Mouse (Mus musculus): ENCODE data around the gene Ndfip2. TPM values are rescaled to one million over a fixed set of nuclear protein-coding genes. Genes with fewer than 3 reads are reported as not detected.

Ndfip2 gene
- polyA plus RNA-seq, 1 experiment from 2014 or later = 134 TPM

- Histone ChIP-seq H3K27ac (no peak overlapping the region), H3K4me2 (replicated peaks) (no peak overlapping the region), H3K36me3 (replicated peaks; ENCODE audit: control insufficient read depth, insufficient read depth) (no peaks in the 10 kb centered on the region), H3K4me3 (replicated peaks; ENCODE audit: low read length) (no peak overlapping the region), H3K27me3 (ENCODE audit: control insufficient read depth, insufficient read depth, low read length) (no peaks in the 10 kb centered on the region), H3K9ac (no peak overlapping the region), H3K4me1 (replicated peaks; ENCODE audit: control insufficient read depth, insufficient read depth, low read length) (no peaks in the 10 kb centered on the region; the same call in 1 of the 2 replicates), H3K9me3 (ENCODE audit: control insufficient read depth, low read length) (0 out of 2 replicates have a peak, but pooled peaks cover 4% of the 10 kb centered on the region)
- 67% methylated on average over 5 of the region's 5 CpGs for WGBS
- no peak for ATAC-seq (ENCODE audit: low FRiP score)
- no peak for DNase-seq (ENCODE audit: low spot score)
Observed at GRCm38 (mm10) chr14:105322829-105323228, 64.5 kb downstream of the Ndfip2 start.

GRCm38 (mm10) chr14:105323448-105323847 lies 65.1 kb downstream of the Ndfip2 start:
- H3K36me3 ChIP-seq (replicated peaks; ENCODE audit: control insufficient read depth, insufficient read depth) = no peaks in the 10 kb centered on the region
- DNase-seq (ENCODE audit: low spot score) = no peak
- peaks cover 4% of the 10 kb centered on the region for H3K4me1 ChIP-seq (replicated peaks; ENCODE audit: control insufficient read depth, insufficient read depth, low read length)
- no peak for ATAC-seq (ENCODE audit: low FRiP score)
- no peak overlapping the region for H3K4me2 ChIP-seq (replicated peaks)
- 0 out of 2 replicates have a peak, but pooled peaks cover 4% of the 10 kb centered on the region for H3K9me3 ChIP-seq (ENCODE audit: control insufficient read depth, low read length)
- H3K9ac ChIP-seq = no peak overlapping the region
- 88% methylated on average over 9 of the region's 9 CpGs for WGBS
- no peaks in the 10 kb centered on the region for H3K27me3 ChIP-seq (ENCODE audit: control insufficient read depth, insufficient read depth, low read length)
- no peak overlapping the region for H3K4me3 ChIP-seq (replicated peaks; ENCODE audit: low read length)
- H3K27ac ChIP-seq = no peak overlapping the region

- no peak overlapping the region; the same call in 1 of the 2 replicates for H3K4me3 ChIP-seq (replicated peaks; ENCODE audit: low read length)
- H3K36me3 ChIP-seq (replicated peaks; ENCODE audit: control insufficient read depth, insufficient read depth) = no peaks in the 10 kb centered on the region
- peak overlapping the region; percentile 79 for H3K27ac ChIP-seq
- H3K9me3 ChIP-seq (ENCODE audit: control insufficient read depth, low read length) = 0 out of 2 replicates have a peak, but pooled peaks cover 4% of the 10 kb centered on the region
- H3K9ac ChIP-seq = peak overlapping the region; percentile 44
- ATAC-seq (ENCODE audit: low FRiP score) = peak; percentile 82
- peak; percentile 82 for DNase-seq (ENCODE audit: low spot score)
- peak overlapping the region; percentile 47 for H3K4me2 ChIP-seq (replicated peaks)
- peaks cover 9% of the 10 kb centered on the region for H3K4me1 ChIP-seq (replicated peaks; ENCODE audit: control insufficient read depth, insufficient read depth, low read length)
- WGBS = 20% methylated on average over 13 of the region's 13 CpGs
- no peaks in the 10 kb centered on the region for H3K27me3 ChIP-seq (ENCODE audit: control insufficient read depth, insufficient read depth, low read length)
Observed at GRCm38 (mm10) chr14:105328397-105329302, 70.3 kb downstream of the Ndfip2 start.

GRCm38 (mm10) chr14:105333475-105334094 lies 75.2 kb downstream of the Ndfip2 start:
- H3K4me3 ChIP-seq (replicated peaks; ENCODE audit: low read length) = peak overlapping the region; percentile 32
- peak overlapping the region; percentile 49 for H3K4me2 ChIP-seq (replicated peaks)
- H3K27me3 ChIP-seq (ENCODE audit: control insufficient read depth, insufficient read depth, low read length) = no peaks in the 10 kb centered on the region
- 39% methylated on average over 16 of the region's 16 CpGs for WGBS
- peak overlapping the region; percentile 56 for H3K27ac ChIP-seq
- ATAC-seq (ENCODE audit: low FRiP score) = peak; percentile 46; the same call in 1 of the 2 replicates
- no peaks in the 10 kb centered on the region for H3K36me3 ChIP-seq (replicated peaks; ENCODE audit: control insufficient read depth, insufficient read depth)
- peaks cover 5% of the 10 kb centered on the region; the same call in 1 of the 2 replicates for H3K4me1 ChIP-seq (replicated peaks; ENCODE audit: control insufficient read depth, insufficient read depth, low read length)
- peak; percentile 60 for DNase-seq (ENCODE audit: low spot score)
- H3K9ac ChIP-seq = peak overlapping the region; percentile 60
- no peaks in the 10 kb centered on the region for H3K9me3 ChIP-seq (ENCODE audit: control insufficient read depth, low read length)

- Histone ChIP-seq H3K36me3 (replicated peaks; ENCODE audit: control insufficient read depth, insufficient read depth) (no peaks in the 10 kb centered on the region), H3K27ac (no peak overlapping the region), H3K9me3 (ENCODE audit: control insufficient read depth, low read length) (no peaks in the 10 kb centered on the region), H3K4me1 (replicated peaks; ENCODE audit: control insufficient read depth, insufficient read depth, low read length) (no peaks in the 10 kb centered on the region), H3K4me3 (replicated peaks; ENCODE audit: low read length) (no peak overlapping the region), H3K27me3 (ENCODE audit: control insufficient read depth, insufficient read depth, low read length) (no peaks in the 10 kb centered on the region), H3K4me2 (replicated peaks) (no peak overlapping the region), H3K9ac (no peak overlapping the region)
- DNase-seq (ENCODE audit: low spot score) = no peak
- no peak for ATAC-seq (ENCODE audit: low FRiP score)
- WGBS = 80% methylated on average over 8 of the region's 8 CpGs
Observed at GRCm38 (mm10) chr14:105341765-105342164, 83.4 kb downstream of the Ndfip2 start.

GRCm38 (mm10) chr14:105354121-105354520 lies 95.7 kb downstream of the Ndfip2 start:
- WGBS = 83% methylated on average over 11 of the region's 11 CpGs
- Histone ChIP-seq H3K4me3 (replicated peaks; ENCODE audit: low read length) (no peak overlapping the region), H3K36me3 (replicated peaks; ENCODE audit: control insufficient read depth, insufficient read depth) (no peaks in the 10 kb centered on the region), H3K9ac (no peak overlapping the region), H3K27me3 (ENCODE audit: control insufficient read depth, insufficient read depth, low read length) (no peaks in the 10 kb centered on the region), H3K9me3 (ENCODE audit: control insufficient read depth, low read length) (no peaks in the 10 kb centered on the region), H3K4me2 (replicated peaks) (no peak overlapping the region), H3K27ac (no peak overlapping the region), H3K4me1 (replicated peaks; ENCODE audit: control insufficient read depth, insufficient read depth, low read length) (no peaks in the 10 kb centered on the region)
- DNase-seq (ENCODE audit: low spot score) (no peak), ATAC-seq (ENCODE audit: low FRiP score) (no peak)

Other genes starting within 250 kb of the Ndfip2 start
- gene Rbm26, start 81.2 kb upstream of the Ndfip2 start, polyA plus RNA-seq (2014; fragmentation: Nextera tagmentation; extraction: Ambion mirVana) = 34.6 and 40.4 TPM in 2 replicates

All from hindbrain, embryonic 14.5 days (tissue).